Mouse (Mus musculus): ENCODE data around the gene Olfr372.

Gene Olfr372

GRCm38 (mm10) chr8:72099377-72100103 is 58.5 kb downstream of the Olfr372 start:
- peak; percentile 72 for DNase-seq

DNA sequence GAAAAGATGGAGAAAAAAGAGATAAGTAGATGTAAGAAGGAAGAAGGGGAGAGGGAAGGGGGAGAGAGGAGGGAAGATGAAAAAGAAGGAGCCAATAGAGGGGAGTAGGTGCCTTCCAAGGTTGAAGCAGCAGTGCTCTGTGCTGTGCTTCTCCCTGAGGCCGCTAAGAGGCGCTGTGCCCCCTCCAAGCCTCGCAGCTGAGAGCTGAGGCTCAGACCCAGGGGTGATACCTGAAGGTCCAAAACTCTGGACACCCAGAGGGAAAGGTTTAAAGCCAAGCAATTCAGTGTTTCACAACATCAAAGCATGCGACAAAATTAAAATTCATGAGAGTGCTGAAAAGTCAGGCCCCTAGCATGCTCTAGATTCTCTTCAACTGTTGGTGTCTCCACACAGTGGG is 64.1 kb downstream of the Olfr372 start:
- no peak for DNase-seq

GRCm38 (mm10) chr8:72106740-72107139 is 65.7 kb downstream of the Olfr372 start, which contains the start of gene Olfr374:
Gene Olfr374 (plus strand): TSS chr8:72107040.
- DNase-seq = no peak

Measured in lung, postnatal 10 days (tissue).